Comparison of ENCODE assay signal across 13 mouse cellular contexts in genomic region chr9:25959082-25959481, GRCm38 (mm10).
DNase-seq lines count a peak whose midpoint lies in the region; ATAC-seq and TF ChIP-seq lines count a peak whose summit lies in the region.
"Had no signal": no experiment of that assay in that cellular context is flagged by ENCODE, and none has a peak within 500 bp of the region (broad histone marks: within the 10 kb centered on the region; RNA-seq: fewer than 3 reads in every experiment).

No protein-coding gene starts in this region.

- H3K4me3 ChIP-seq in lung, embryonic 16.5 days (ENCODE audit: low read length) = no peak overlapping the region
- no peak overlapping the region for H3K4me3 ChIP-seq in lung, adult 2 months (replicated peaks; ENCODE audit: extremely low read depth, low read depth, low read length)

- peak; percentile 73 to 83 for DNase-seq in cerebellum, postnatal 14 days
- DNase-seq in cerebellum, adult 8-10 months = no peak
- DNase-seq in lung, adult 2 months = no peak
- peak; percentile 44 for DNase-seq in layer of hippocampus, adult 9-11 months
- peak; percentile 1 for DNase-seq in right cerebral cortex, postnatal 4 days
- DNase-seq in kidney, adult 11 months = no peak
- DNase-seq in heart, postnatal 10 days = no peak
- DNase-seq: heart, adult 18-20 months; heart, postnatal 14 days; kidney, postnatal 4 days; thymus, adult 2 months had no signal

- no peak for TF ChIP-seq CTCF in lung, adult 2 months (IDR thresholded peaks at IDR 0.05; ENCODE audit: insufficient read depth, low read length)

- 59% methylated on average over 2 of the region's 2 CpGs for WGBS in lung, embryonic 16.5 days
- WGBS in lung, adult 2 months = 89% methylated on average over 2 of the region's 2 CpGs

- no peaks in the 10 kb centered on the region for H3K27me3 ChIP-seq in lung, embryonic 16.5 days (ENCODE audit: control insufficient read depth, insufficient read depth, low read depth, low read length)

- H3K4me2 ChIP-seq in lung, embryonic 16.5 days (ENCODE audit: low read depth, low read length) = no peak overlapping the region

- intact Hi-C loops in heart, postnatal 10 days (cut with DNase I) = no loop called here

- TF ChIP-seq POLR2A in lung, adult 2 months (IDR thresholded peaks at IDR 0.05; ENCODE audit: borderline replicate concordance, extremely low read depth, low read depth, low read length) = no peak

- H3K4me1 ChIP-seq in lung, embryonic 16.5 days (replicated peaks; ENCODE audit: control insufficient read depth, insufficient read depth, low read length) = no peaks in the 10 kb centered on the region
- no peaks in the 10 kb centered on the region for H3K4me1 ChIP-seq in lung, adult 2 months (ENCODE audit: control insufficient read depth, insufficient read depth, low read length)

- ATAC-seq in lung, embryonic 16.5 days (ENCODE audit: low read depth) = peak; percentile 65
- ATAC-seq: inflammation-experienced regulatory T-cells, adult 6 months had no signal

- H3K36me3 ChIP-seq in lung, embryonic 16.5 days (ENCODE audit: control insufficient read depth, insufficient read depth, low read length) = no peaks in the 10 kb centered on the region

- H3K9ac ChIP-seq in lung, embryonic 16.5 days (ENCODE audit: low read length) = no peak overlapping the region

- H3K27ac ChIP-seq in lung, embryonic 16.5 days (ENCODE audit: low read length) = no peak overlapping the region

- no peaks in the 10 kb centered on the region for H3K9me3 ChIP-seq in lung, embryonic 16.5 days (ENCODE audit: control insufficient read depth, low read length)

Comparison
In these comparisons a context has a peak if more than half of its experiments do, and no peak if none do; other contexts are left out.
1. DNase-seq: peak in cerebellum, postnatal 14 days (2 of 2), layer of hippocampus, adult 9-11 months (single experiment) and right cerebral cortex, postnatal 4 days (single experiment); none in cerebellum, adult 8-10 months (single experiment), lung, adult 2 months (single experiment), kidney, adult 11 months (single experiment) and heart, postnatal 10 days (0 of 2).